Mouse (Mus musculus): ENCODE results near the gene Lmbr1l. TPM values are rescaled to one million over a fixed set of nuclear protein-coding genes. Genes with fewer than 3 reads are reported as not detected.
A peak's percentile ranks its signal among the peaks of the same experiment; 100 is the strongest.
"Not testable (repeated sequence)": the region's sequence is repeated elsewhere in the genome, so short reads cannot be mapped to it uniquely, and the experiment has no call there.

Gene Lmbr1l
- polyA plus RNA-seq, 1 experiment from 2014 or later: 25.9 TPM

- Histone ChIP-seq H3K4me3 (ENCODE audit: low read length) (no peak overlapping the region), H3K9ac (ENCODE audit: low read depth, low read length) (no peak overlapping the region), H3K4me2 (ENCODE audit: low read length) (no peak overlapping the region), H3K27me3 (replicated peaks; ENCODE audit: control insufficient read depth, insufficient read depth, low read length) (no peaks in the 10 kb centered on the region), H3K27ac (ENCODE audit: low read depth, low read length) (no peak overlapping the region), H3K36me3 (ENCODE audit: control insufficient read depth, insufficient read depth, low read length) (0 out of 2 replicates have a peak, but pooled peaks cover 3% of the 10 kb centered on the region), H3K4me1 (ENCODE audit: control insufficient read depth, insufficient read depth, low read depth, low read length) (peaks cover 12% of the 10 kb centered on the region), H3K9me3 (ENCODE audit: control insufficient read depth, low read length) (no peaks in the 10 kb centered on the region)
- 78% methylated on average over 5 of the region's 5 CpGs for WGBS
- ATAC-seq: no peak
Observed at GRCm38 (mm10) chr15:98927566-98927965, 9.5 kb upstream of the Lmbr1l start.

DNA sequence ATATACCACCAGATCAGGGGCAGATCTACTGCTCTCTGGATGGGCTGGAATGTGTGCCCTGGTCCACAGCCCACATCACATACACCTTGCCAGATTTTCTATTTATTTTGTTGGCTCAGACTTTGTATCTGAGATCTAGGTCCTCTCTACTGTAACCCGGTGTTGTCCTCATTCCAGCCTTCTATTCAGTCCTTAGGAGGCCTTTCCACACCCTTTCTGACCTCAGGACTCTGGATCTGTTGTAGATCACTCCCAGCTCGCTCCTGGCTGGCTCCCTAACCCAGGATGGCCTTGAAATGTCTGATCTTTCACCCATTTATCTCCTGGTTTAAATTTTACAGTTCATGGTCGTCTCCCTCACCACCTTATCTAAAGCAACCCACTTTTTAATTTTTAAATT lies 6.7 kb upstream of the Lmbr1l start:
- no peak overlapping the region for H3K4me2 ChIP-seq (ENCODE audit: low read length)
- H3K27me3 ChIP-seq (replicated peaks; ENCODE audit: control insufficient read depth, insufficient read depth, low read length): no peaks in the 10 kb centered on the region
- 78% methylated on average over 3 of the region's 3 CpGs for WGBS

GRCm38 (mm10) chr15:98923031-98923537 lies 5.1 kb upstream of the Lmbr1l start:
- Histone ChIP-seq H3K36me3 (ENCODE audit: control insufficient read depth, insufficient read depth, low read length) (no peaks in the 10 kb centered on the region), H3K4me2 (ENCODE audit: low read length) (no peak overlapping the region), H3K9ac (ENCODE audit: low read depth, low read length) (no peak overlapping the region), H3K9me3 (ENCODE audit: control insufficient read depth, low read length) (no peaks in the 10 kb centered on the region), H3K27me3 (replicated peaks; ENCODE audit: control insufficient read depth, insufficient read depth, low read length) (no peaks in the 10 kb centered on the region), H3K4me3 (ENCODE audit: low read length) (no peak overlapping the region), H3K27ac (ENCODE audit: low read depth, low read length) (no peak overlapping the region), H3K4me1 (ENCODE audit: control insufficient read depth, insufficient read depth, low read depth, low read length) (no peaks in the 10 kb centered on the region; the same call in 1 of the 2 replicates)
- no peak for ATAC-seq
- 87% methylated on average over 2 of the region's 2 CpGs for whole genome bisulfite sequencing

More for the DNA sequence above, 6.7 kb upstream of the Lmbr1l start:
- H3K9ac ChIP-seq (ENCODE audit: low read depth, low read length): no peak overlapping the region
- H3K36me3 ChIP-seq (ENCODE audit: control insufficient read depth, insufficient read depth, low read length): no peaks in the 10 kb centered on the region
- no peak overlapping the region for H3K27ac ChIP-seq (ENCODE audit: low read depth, low read length)
- H3K9me3 ChIP-seq (ENCODE audit: control insufficient read depth, low read length): no peaks in the 10 kb centered on the region
- H3K4me1 ChIP-seq (ENCODE audit: control insufficient read depth, insufficient read depth, low read depth, low read length): peaks cover 5% of the 10 kb centered on the region; the same call in 1 of the 2 replicates
- no peak overlapping the region for H3K4me3 ChIP-seq (ENCODE audit: low read length)
- no peak for ATAC-seq

DNA sequence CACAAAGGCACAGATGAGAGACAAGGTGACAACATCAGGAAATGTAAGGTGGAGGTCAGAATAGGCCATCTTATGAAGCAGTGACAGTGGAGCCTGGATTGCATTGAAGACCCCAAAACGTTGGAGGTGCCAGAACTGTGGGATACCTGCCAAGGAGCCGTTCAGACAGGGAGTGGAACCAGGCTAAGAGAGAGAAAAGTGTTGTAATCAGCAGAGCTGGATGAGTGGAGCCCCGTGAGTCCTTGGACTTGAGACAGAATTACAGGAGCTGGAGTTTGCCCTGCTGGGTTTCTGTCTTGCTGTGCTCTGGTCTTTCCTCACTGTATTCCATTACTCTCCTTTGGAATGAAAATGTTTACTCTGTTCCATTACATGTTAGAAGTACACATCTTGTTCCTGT lies 4.5 kb upstream of the Lmbr1l start:
- 48% methylated on average over 3 of the region's 3 CpGs for WGBS
- ATAC-seq: no peak

DNA sequence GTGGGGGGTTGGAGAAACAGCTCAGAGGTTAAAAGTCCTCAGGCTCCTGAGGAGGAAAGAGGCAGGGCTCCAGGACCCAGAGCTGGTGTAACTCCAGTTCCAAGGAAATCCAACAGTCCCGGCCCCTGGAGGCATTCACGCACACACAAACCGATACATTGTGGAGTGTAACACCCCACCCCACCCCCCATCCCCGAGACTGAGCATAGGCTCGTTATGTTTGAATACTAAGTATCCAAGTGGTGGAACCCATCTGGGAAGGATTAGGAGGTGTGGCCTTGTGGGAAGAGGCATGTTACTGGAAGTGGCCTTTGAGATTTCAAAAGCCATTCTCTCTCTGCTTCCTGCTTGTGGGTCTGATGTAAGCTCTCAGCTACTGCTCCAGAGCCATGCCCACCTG lies 3.5 kb upstream of the Lmbr1l start:
- no peaks in the 10 kb centered on the region for H3K36me3 ChIP-seq (ENCODE audit: control insufficient read depth, insufficient read depth, low read length)
- 88% methylated on average over 5 of the region's 5 CpGs for WGBS
- ATAC-seq: no peak

More for the DNA sequence above, 4.5 kb upstream of the Lmbr1l start:
- H3K4me3 ChIP-seq (ENCODE audit: low read length): no peak overlapping the region
- H3K9ac ChIP-seq (ENCODE audit: low read depth, low read length): no peak overlapping the region
- no peaks in the 10 kb centered on the region for H3K27me3 ChIP-seq (replicated peaks; ENCODE audit: control insufficient read depth, insufficient read depth, low read length)
- H3K4me1 ChIP-seq (ENCODE audit: control insufficient read depth, insufficient read depth, low read depth, low read length): no peaks in the 10 kb centered on the region; the same call in 1 of the 2 replicates
- H3K27ac ChIP-seq (ENCODE audit: low read depth, low read length): no peak overlapping the region
- no peak overlapping the region for H3K4me2 ChIP-seq (ENCODE audit: low read length)
- H3K36me3 ChIP-seq (ENCODE audit: control insufficient read depth, insufficient read depth, low read length): no peaks in the 10 kb centered on the region
- no peaks in the 10 kb centered on the region for H3K9me3 ChIP-seq (ENCODE audit: control insufficient read depth, low read length)

DNA sequence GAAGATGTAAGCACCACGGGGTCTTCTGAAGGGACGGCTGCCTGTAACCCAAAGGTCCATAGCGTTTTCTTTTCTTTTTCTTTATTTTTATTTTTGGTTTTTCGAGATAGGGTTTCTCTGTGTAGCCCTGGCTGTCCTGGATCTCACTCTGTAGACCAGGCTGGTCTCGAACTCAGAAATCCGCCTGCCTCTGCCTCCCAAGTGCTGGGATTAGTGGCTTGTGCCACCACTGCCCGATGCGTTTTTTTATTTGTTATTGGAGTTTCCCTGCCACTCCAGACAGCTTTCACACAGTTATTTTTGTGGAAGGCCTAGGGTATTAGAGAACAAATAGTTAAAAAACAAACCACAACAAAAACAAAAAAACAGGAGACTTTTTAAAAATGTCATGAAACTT lies 466 bp upstream of the Lmbr1l start:
- Histone ChIP-seq H3K4me3 (ENCODE audit: low read length) (peak overlapping the region; percentile 96), H3K4me1 (ENCODE audit: control insufficient read depth, insufficient read depth, low read depth, low read length) (peaks cover 21% of the 10 kb centered on the region), H3K4me2 (ENCODE audit: low read length) (peak overlapping the region; percentile 58), H3K9ac (ENCODE audit: low read depth, low read length) (peak overlapping the region; percentile 58), H3K27ac (ENCODE audit: low read depth, low read length) (peak overlapping the region; percentile 94)
- H3K9me3 ChIP-seq (ENCODE audit: control insufficient read depth, low read length); ATAC-seq; H3K27me3 ChIP-seq (replicated peaks; ENCODE audit: control insufficient read depth, insufficient read depth, low read length); H3K36me3 ChIP-seq (ENCODE audit: control insufficient read depth, insufficient read depth, low read length): not testable (repeated sequence)
- WGBS: 22% methylated on average over 8 of the region's 8 CpGs

More for the DNA sequence above, 3.5 kb upstream of the Lmbr1l start:
- no peak overlapping the region for H3K4me3 ChIP-seq (ENCODE audit: low read length)
- H3K27ac ChIP-seq (ENCODE audit: low read depth, low read length): no peak overlapping the region
- H3K4me2 ChIP-seq (ENCODE audit: low read length): no peak overlapping the region
- no peaks in the 10 kb centered on the region for H3K27me3 ChIP-seq (replicated peaks; ENCODE audit: control insufficient read depth, insufficient read depth, low read length)
- H3K9ac ChIP-seq (ENCODE audit: low read depth, low read length): no peak overlapping the region
- H3K9me3 ChIP-seq (ENCODE audit: control insufficient read depth, low read length): no peaks in the 10 kb centered on the region
- H3K4me1 ChIP-seq (ENCODE audit: control insufficient read depth, insufficient read depth, low read depth, low read length): peaks cover 5% of the 10 kb centered on the region

GRCm38 (mm10) chr15:98917091-98917490 lies 940 bp downstream of the Lmbr1l start:
- peak overlapping the region; percentile 87 for H3K4me2 ChIP-seq (ENCODE audit: low read length)
- no peaks in the 10 kb centered on the region for H3K27me3 ChIP-seq (replicated peaks; ENCODE audit: control insufficient read depth, insufficient read depth, low read length)
- no peaks in the 10 kb centered on the region for H3K9me3 ChIP-seq (ENCODE audit: control insufficient read depth, low read length)
- 0% methylated on average over 14 of the region's 14 CpGs for WGBS
- peaks cover 9% of the 10 kb centered on the region; the same call in 1 of the 2 replicates for H3K36me3 ChIP-seq (ENCODE audit: control insufficient read depth, insufficient read depth, low read length)
- no peak for ATAC-seq
- peak overlapping the region; percentile 94 for H3K27ac ChIP-seq (ENCODE audit: low read depth, low read length)
- H3K4me1 ChIP-seq (ENCODE audit: control insufficient read depth, insufficient read depth, low read depth, low read length): peaks cover 21% of the 10 kb centered on the region
- peak overlapping the region; percentile 96 for H3K4me3 ChIP-seq (ENCODE audit: low read length)
- peak overlapping the region; percentile 88 for H3K9ac ChIP-seq (ENCODE audit: low read depth, low read length)

GRCm38 (mm10) chr15:98916016-98916415 lies 2.0 kb downstream of the Lmbr1l start:
- H3K36me3 ChIP-seq (ENCODE audit: control insufficient read depth, insufficient read depth, low read length): peaks cover 16% of the 10 kb centered on the region; the same call in 1 of the 2 replicates
- H3K27ac ChIP-seq (ENCODE audit: low read depth, low read length): no peak overlapping the region
- H3K9me3 ChIP-seq (ENCODE audit: control insufficient read depth, low read length): no peaks in the 10 kb centered on the region
- peak overlapping the region; percentile 88; the same call in 1 of the 2 replicates for H3K9ac ChIP-seq (ENCODE audit: low read depth, low read length)
- no peak for ATAC-seq
- 94% methylated on average over 4 of the region's 4 CpGs for WGBS
- peak overlapping the region; percentile 87 for H3K4me2 ChIP-seq (ENCODE audit: low read length)
- H3K4me3 ChIP-seq (ENCODE audit: low read length): no peak overlapping the region
- H3K27me3 ChIP-seq (replicated peaks; ENCODE audit: control insufficient read depth, insufficient read depth, low read length): no peaks in the 10 kb centered on the region
- H3K4me1 ChIP-seq (ENCODE audit: control insufficient read depth, insufficient read depth, low read depth, low read length): peaks cover 21% of the 10 kb centered on the region

DNA sequence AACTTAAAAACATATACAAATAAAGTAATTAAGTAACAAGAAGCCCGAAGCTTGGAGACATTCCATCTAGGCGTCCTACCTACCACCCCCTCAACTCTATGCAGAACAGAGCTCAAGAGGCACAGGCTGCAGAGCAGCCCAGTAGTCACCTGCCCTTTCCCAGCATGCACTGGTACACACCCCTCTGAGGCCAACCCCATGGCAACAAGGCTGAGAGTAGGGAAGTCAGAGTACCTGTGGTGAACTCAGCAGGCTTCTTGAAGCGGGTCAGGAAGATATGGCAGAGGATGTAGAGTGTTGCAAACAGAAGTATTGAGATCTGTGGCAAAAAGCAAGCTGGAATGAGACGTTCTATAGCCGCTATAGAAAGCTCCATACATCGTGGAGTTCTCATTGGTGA lies 3.1 kb downstream of the Lmbr1l start:
- WGBS: 88% methylated on average over 6 of the region's 6 CpGs
- Histone ChIP-seq H3K4me2 (ENCODE audit: low read length) (no peak overlapping the region), H3K36me3 (ENCODE audit: control insufficient read depth, insufficient read depth, low read length) (peaks cover 21% of the 10 kb centered on the region; the same call in 1 of the 2 replicates), H3K9me3 (ENCODE audit: control insufficient read depth, low read length) (no peaks in the 10 kb centered on the region), H3K4me3 (ENCODE audit: low read length) (no peak overlapping the region), H3K27me3 (replicated peaks; ENCODE audit: control insufficient read depth, insufficient read depth, low read length) (no peaks in the 10 kb centered on the region), H3K9ac (ENCODE audit: low read depth, low read length) (no peak overlapping the region), H3K27ac (ENCODE audit: low read depth, low read length) (no peak overlapping the region), H3K4me1 (ENCODE audit: control insufficient read depth, insufficient read depth, low read depth, low read length) (peaks cover 21% of the 10 kb centered on the region)
- ATAC-seq: no peak
